Mouse (Mus musculus) layer of hippocampus, adult 6 months (tissue): ENCODE measurements around the gene Asf1b. TPM values are rescaled to one million over a fixed set of nuclear protein-coding genes. Genes with fewer than 3 reads are reported as not detected.

Experiments used
- long read RNA-seq, 2 experiments: library from polyadenylated mRNA; unstranded; transcript quantifications; one replicate each; pipeline ENCODE4 v2.0.0; 2019 to 2020
- microRNA-seq: library from miRNA; unstranded; fragments of <30 nt; microRNA quantifications from one replicate; pipeline ENCODE4 v1.2.0, GENCODE M21; 2020
- polyA plus RNA-seq: library from polyadenylated mRNA; unstranded; fragments of <200 nt; fragmentation: Nextera tagmentation; gene quantifications from 2 replicates; pipeline ENCODE4 v1.2.3, GENCODE M21; 2021

The Asf1b gene
- polyA plus RNA-seq: 0.98 and 1.1 TPM in 2 replicates
- long read RNA-seq, experiment 1, partial matches to known transcripts: 0 of 1 reads
- long read RNA-seq, experiment 1, other reads (novel, unspliced or antisense): 0 of 1 reads
- long read RNA-seq, experiment 2, transcript Asf1b-201 (4 exons, 1,788 nt): major isoform, 6 of 6 reads
- long read RNA-seq, experiment 2, partial matches to known transcripts: 0 of 6 reads
- long read RNA-seq, experiment 2, other reads (novel, unspliced or antisense): 0 of 6 reads

GRCm38 (mm10) chr8:83955106-83955957, at the start of gene Asf1b, which contains the start of gene Gm10644:
Asf1b (plus strand) TSS chr8:83955507.
Gm10644 (minus strand) TSS chr8:83955205.

GRCm38 (mm10) chr8:83972150-83973120, 17.1 kb downstream of the Asf1b start, which contains the start of gene Prkaca:
Prkaca (plus strand) TSS chr8:83972993.

GRCm38 (mm10) chr8:83997511-83998141, 42.3 kb downstream of the Asf1b start, which contains the start of gene Samd1:
Samd1 (plus strand) TSS chr8:83997672.

GRCm38 (mm10) chr8:84001281-84002000, 46.1 kb downstream of the Asf1b start, which contains the start of gene 1700067K01Rik:
1700067K01Rik (plus strand) TSS chr8:84001502.

GRCm38 (mm10) chr8:84011705-84012498, 56.6 kb downstream of the Asf1b start, which contains the start of gene 2210011C24Rik:
2210011C24Rik (minus strand) TSS chr8:84012171.

Small RNA genes lying within 50 kb of the gene (microRNA-seq; reads per million reads assigned to microRNA genes)
- gene Gm44330 (not detected), gene Gm44450 (0.64 reads per million), gene Mir1199 (2.1 reads per million, percentile 3 among the genes with 10 or more reads in this experiment), gene Mir8111 (25.8 reads per million, percentile 44 among the genes with 10 or more reads in this experiment)

Other genes starting within 250 kb of the Asf1b start
- gene Ddx39, start 240.3 kb upstream of the Asf1b start, polyA plus RNA-seq: 20.6 TPM in 2 replicates
- 3.6 and 4.5 TPM in 2 replicates for gene Adgre5, start 214.2 kb upstream of the Asf1b start, polyA plus RNA-seq
- gene Adgrl1, start 55.4 kb upstream of the Asf1b start, polyA plus RNA-seq: 16.6 and 20.0 TPM in 2 replicates
- 0.57 and 0.84 TPM in 2 replicates for gene Gm10644, start 302 bp upstream of the Asf1b start, polyA plus RNA-seq
- gene Prkaca, start 17.5 kb downstream of the Asf1b start, polyA plus RNA-seq: 81.4 and 111 TPM in 2 replicates
- 1.2 and 1.9 TPM in 2 replicates for gene Samd1, start 42.2 kb downstream of the Asf1b start, polyA plus RNA-seq
- 0.19 and 0.21 TPM in 2 replicates for gene 1700067K01Rik, start 46.0 kb downstream of the Asf1b start, polyA plus RNA-seq
- 1.8 and 2.0 TPM in 2 replicates for gene 2210011C24Rik, start 56.7 kb downstream of the Asf1b start, polyA plus RNA-seq
- 0.39 and 0.70 TPM in 2 replicates for gene Palm3, start 66.0 kb downstream of the Asf1b start, polyA plus RNA-seq
- 0.38 and 0.53 TPM in 2 replicates for gene Il27ra, start 87.1 kb downstream of the Asf1b start, polyA plus RNA-seq
- gene Rln3, start 89.5 kb downstream of the Asf1b start, polyA plus RNA-seq: not detected in 2 replicates
- 1.4 and 2.5 TPM in 2 replicates for gene Gm10643, start 109.6 kb downstream of the Asf1b start, polyA plus RNA-seq
- gene Rfx1, start 111.3 kb downstream of the Asf1b start, polyA plus RNA-seq: 1.4 and 1.6 TPM in 2 replicates
- gene Dcaf15, start 149.3 kb downstream of the Asf1b start, polyA plus RNA-seq: 1.8 and 2.8 TPM in 2 replicates
- 0.09 TPM in 1 of 2 replicates, not detected in the other for gene Podnl1, start 170.5 kb downstream of the Asf1b start, polyA plus RNA-seq
- gene Cc2d1a, start 192.4 kb downstream of the Asf1b start, polyA plus RNA-seq: 9.7 and 12.2 TPM in 2 replicates
- gene 4930432K21Rik, start 192.5 kb downstream of the Asf1b start, polyA plus RNA-seq: 1.2 and 1.5 TPM in 2 replicates
- gene Nanos3, start 229.7 kb downstream of the Asf1b start, polyA plus RNA-seq: 4.2 and 5.5 TPM in 2 replicates